Mouse (Mus musculus) embryonic stem cell, embryonic (primary cell): ENCODE measurements around the gene Zfp639.

Experiments
- CTCF ChIA-PET, 4 experiments: fragments of 300-600 bp in 2 of 4; fragments of 350-600 bp in 2 of 4; sonication (Branson Sonifier 250); formaldehyde crosslinking; loops; one replicate each; lab custom pipeline; 2022; ENCODE audit warnings: inconsistent platforms in 2 of 4; lab: Charles Lee
- POLR2A ChIA-PET, 4 experiments: fragments of 300-600 bp in 2 of 4; fragments of 350-600 bp in 2 of 4; sonication (Branson Sonifier 250); formaldehyde crosslinking; loops; one replicate each; lab custom pipeline; 2022; ENCODE audit warnings: antibody characterized with exemption in 4 of 4, inconsistent platforms in 1 of 4; lab: Charles Lee

Gene Zfp639

GRCm38 (mm10) chr3:32530041-32530440 lies 20.0 kb downstream of the Zfp639 start:
- CTCF ChIA-PET = interaction anchor here in 3 of 4 experiments (0.5 to 1.0 kb wide), 4 partner anchors 24 to 1391 kb away, joined by 3 to 4 read pairs (median 4); no protein-coding TSS in a partner anchor
- POLR2A ChIA-PET = interaction anchor here (0.7 to 2.9 kb wide), 33 partner anchors 8 to 207 kb away, joined by 3 to 18 read pairs (median 5); partner anchors contain the start of genes Zfp639 (in 2 of the 4), Mrpl47 (in 1 of the 4), Ndufb5 (in 1 of the 4) and Pik3ca (in 1 of the 4)

- CTCF ChIA-PET = interaction anchor here in 1 of 4 experiments (0.6 kb wide), 1 partner anchor 218 kb away, joined by 6 read pairs; no protein-coding TSS in a partner anchor
Observed at GRCm38 (mm10) chr3:32535692-32536091, 25.6 kb downstream of the Zfp639 start.

GRCm38 (mm10) chr3:32537556-32537955 lies 27.5 kb downstream of the Zfp639 start:
- CTCF ChIA-PET = interaction anchor here in 1 of 4 experiments (0.6 kb wide), 1 partner anchor 168 kb away, joined by 3 read pairs; the partner anchor contains the start of gene Actl6a
- POLR2A ChIA-PET = interaction anchor here in 2 of 4 experiments (0.5 to 2.0 kb wide), 7 partner anchors 8 to 171 kb away, joined by 3 to 9 read pairs (median 6); partner anchors contain the start of gene Mfn1 (in 2 of the 2)

More at GRCm38 (mm10) chr3:32535692-32536091, 25.6 kb downstream of the Zfp639 start:
- POLR2A ChIA-PET = interaction anchor here in 1 of 4 experiments (1.4 to 1.8 kb wide), 2 partner anchors 10 to 12 kb away, joined by 3 to 9 read pairs; no protein-coding TSS in a partner anchor

- ChIA-PET POLR2A (interaction anchor here in 2 of 4 experiments (1.1 to 2.0 kb wide), 5 partner anchors 9 to 170 kb away, joined by 4 to 8 read pairs (median 6); partner anchors contain the start of gene Mfn1 (in 2 of the 2)), CTCF (interaction anchor here in 1 of 4 experiments (0.5 kb wide), 1 partner anchor 1732 kb away, joined by 3 read pairs; no protein-coding TSS in a partner anchor)
Observed at GRCm38 (mm10) chr3:32538091-32538490, 28.0 kb downstream of the Zfp639 start.

GRCm38 (mm10) chr3:32553061-32553460 lies 43.0 kb downstream of the Zfp639 start:
- ChIA-PET CTCF (interaction anchor here in 3 of 4 experiments (0.6 to 1.2 kb wide), 7 partner anchors 9 to 235 kb away, joined by 3 to 18 read pairs (median 3); no protein-coding TSS in a partner anchor), POLR2A (interaction anchor here in 1 of 4 experiments (0.8 to 1.8 kb wide), 4 partner anchors 23 to 155 kb away, joined by 3 to 6 read pairs (median 3); partner anchors contain the start of genes Gnb4 and Zfp639)

GRCm38 (mm10) chr3:32563401-32563800 lies 53.3 kb downstream of the Zfp639 start:
- CTCF ChIA-PET = interaction anchor here in 1 of 4 experiments (0.5 kb wide), 1 partner anchor 68 kb away, joined by 5 read pairs; no protein-coding TSS in a partner anchor
- POLR2A ChIA-PET = no interaction called here
